Mouse (Mus musculus) liver, adult 2 months (tissue): ENCODE results near the gene Prim1. TPM values are rescaled to one million over a fixed set of nuclear protein-coding genes. Genes with fewer than 3 reads are reported as not detected.

Experiments used
- DNase-seq: peaks from one replicate; pipeline ENCODE4 v3.0.0-alpha.2; 2011; ENCODE audit warnings: low read depth, low spot score; ENCODE audit errors: extremely low read depth
- H3K27ac ChIP-seq: fragments of 200-500 bp; replicated peaks from 2 replicates; pipeline ENCODE4 v1.5.1; 2012; ENCODE audit warnings: low read depth, mild to moderate bottlenecking, control low read depth, inconsistent platforms, low read length; ENCODE audit not compliant: insufficient read depth
- H3K27me3 ChIP-seq: fragments of 200-500 bp; 2 replicates; pipeline ENCODE4 v1.6.1; 2012; ENCODE audit warnings: mild to moderate bottlenecking, moderate library complexity, low read length, inconsistent platforms; ENCODE audit not compliant: control insufficient read depth, insufficient read depth
- H3K36me3 ChIP-seq: fragments of 200-500 bp; 2 replicates; pipeline ENCODE4 v1.6.1; 2012; ENCODE audit warnings: low read length, inconsistent platforms; ENCODE audit not compliant: control insufficient read depth, insufficient read depth
- H3K4me1 ChIP-seq: fragments of 200-500 bp; 2 replicates; pipeline ENCODE4 v1.6.1; 2011; ENCODE audit warnings: low read length; ENCODE audit not compliant: control insufficient read depth, insufficient read depth
- H3K4me3 ChIP-seq: fragments of 200-500 bp; 2 replicates; pipeline ENCODE4 v1.5.1; 2011; ENCODE audit warnings: low read depth, mild to moderate bottlenecking, control low read depth, low read length, moderate library complexity; ENCODE audit not compliant: insufficient read depth
- H3K79me2 ChIP-seq: fragments of 200-500 bp; 2 replicates; pipeline ENCODE4 v1.6.1; 2012; ENCODE audit warnings: inconsistent platforms, mild to moderate bottlenecking, low read length, moderate library complexity; ENCODE audit not compliant: control insufficient read depth, insufficient read depth
- H3K9ac ChIP-seq: fragments of 200-500 bp; 2 replicates; pipeline ENCODE4 v1.6.1; 2012; ENCODE audit warnings: low read depth, mild to moderate bottlenecking, control low read depth, inconsistent platforms, low read length
- CTCF ChIP-seq: fragments of 200-500 bp; IDR thresholded peaks from 2 replicates; pipeline ENCODE4 v1.5.1; 2011; ENCODE audit warnings: low read depth, low read length, control low read depth
- POLR2A ChIP-seq: fragments of 200-500 bp; IDR thresholded peaks from 2 replicates; pipeline ENCODE4 v1.6.1; 2011; ENCODE audit warnings: low read length, control low read depth; ENCODE audit not compliant: insufficient read depth; ENCODE audit errors: extremely low read depth
- WGBS: fragments of 180-500 bp; shearing (Covaris S2); methylation state at CpG from one replicate; pipeline ENCODE4 v1.1.7; 2018; 5-methylcytosine and 5-hydroxymethylcytosine counted together
- polyA plus RNA-seq: library from polyadenylated mRNA; depleted of rRNA; stranded (reverse); fragments of >200 nt; gene quantifications from 2 replicates; pipeline ENCODE4 v1.2.3, GENCODE M21; 2012
- total RNA-seq: library from RNA; depleted of rRNA; stranded (reverse); fragments of >200 nt; gene quantifications from 2 replicates; pipeline ENCODE4 v1.2.3, GENCODE M21; 2014

Gene Prim1
- total and polyA plus RNA-seq, 2 experiments: 1.3 to 3.5 TPM

DNA sequence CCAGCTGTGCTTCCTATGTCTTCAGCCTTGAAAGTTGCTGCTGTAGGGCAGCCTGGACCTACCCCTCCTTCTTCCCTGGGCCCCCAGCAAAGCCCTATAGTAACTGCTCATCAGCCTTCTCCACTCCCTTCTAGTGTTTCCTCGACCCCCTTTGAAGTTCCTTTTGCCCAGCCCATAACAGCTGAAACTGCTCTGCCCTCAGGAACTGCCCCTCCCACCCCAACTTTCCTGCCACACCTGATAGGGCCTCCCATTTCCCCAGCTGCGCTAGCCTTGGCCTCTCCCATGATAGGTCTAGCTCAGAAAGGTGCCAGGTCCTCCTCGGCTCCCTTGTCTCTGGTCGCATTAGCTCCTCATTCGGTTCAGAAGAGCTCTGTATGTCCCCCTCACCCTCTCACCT is 24.2 kb downstream of the Prim1 start:
- H3K4me3 ChIP-seq: no peak overlapping the region
- no peak overlapping the region for H3K27ac ChIP-seq
- TF ChIP-seq CTCF: no peak
- TF ChIP-seq POLR2A: no peak
- peaks cover 65% of the 10 kb centered on the region for H3K79me2 ChIP-seq
- peaks cover 14% of the 10 kb centered on the region for H3K4me1 ChIP-seq
- H3K27me3 ChIP-seq: no peaks in the 10 kb centered on the region
- WGBS: 55% methylated on average over 5 of the region's 5 CpGs
- H3K36me3 ChIP-seq: peaks cover 45% of the 10 kb centered on the region
- DNase-seq: no peak
- no peak overlapping the region for H3K9ac ChIP-seq

GRCm38 (mm10) chr10:128039858-128040257 is 24.9 kb downstream of the Prim1 start:
- no peak overlapping the region for H3K4me3 ChIP-seq
- no peak for DNase-seq
- no peak overlapping the region for H3K27ac ChIP-seq
- TF ChIP-seq CTCF: no peak
- no peak for TF ChIP-seq POLR2A
- 76% methylated on average over 3 of the region's 3 CpGs for WGBS
- H3K4me1 ChIP-seq: peaks cover 11% of the 10 kb centered on the region
- H3K36me3 ChIP-seq: peaks cover 49% of the 10 kb centered on the region
- no peaks in the 10 kb centered on the region for H3K27me3 ChIP-seq
- H3K79me2 ChIP-seq: peaks cover 72% of the 10 kb centered on the region
- no peak overlapping the region for H3K9ac ChIP-seq

DNA sequence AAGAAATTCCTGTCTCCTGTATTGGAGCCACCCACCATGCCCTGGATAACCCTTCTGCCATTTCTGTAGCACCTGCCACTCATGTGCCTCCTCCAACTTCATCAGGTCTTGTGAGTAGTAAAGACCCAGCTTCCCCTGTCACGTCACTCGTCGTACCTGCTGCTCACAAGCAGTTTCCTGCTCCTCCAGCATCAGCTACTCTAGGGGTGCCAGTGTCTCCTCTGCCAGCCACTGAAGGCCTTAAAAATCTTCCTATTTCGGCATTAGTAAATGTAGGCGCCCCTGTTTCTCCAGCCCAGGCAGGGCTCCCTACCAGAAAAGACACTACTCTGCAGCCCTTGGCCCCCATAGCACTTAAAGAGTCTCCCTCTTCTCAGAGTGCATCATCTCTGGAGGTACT is 25.3 kb downstream of the Prim1 start:
- H3K4me1 ChIP-seq: peaks cover 11% of the 10 kb centered on the region
- DNase-seq: no peak
- H3K4me3 ChIP-seq: no peak overlapping the region
- peaks cover 74% of the 10 kb centered on the region for H3K79me2 ChIP-seq
- TF ChIP-seq CTCF: no peak
- TF ChIP-seq POLR2A: no peak
- H3K36me3 ChIP-seq: peaks cover 53% of the 10 kb centered on the region
- H3K27me3 ChIP-seq: no peaks in the 10 kb centered on the region
- WGBS: 93% methylated on average over 5 of the region's 5 CpGs
- no peak overlapping the region for H3K27ac ChIP-seq
- H3K9ac ChIP-seq: no peak overlapping the region

- WGBS: 81% methylated on average over 4 of the region's 4 CpGs
- H3K36me3 ChIP-seq: peaks cover 65% of the 10 kb centered on the region
- DNase-seq: no peak
- H3K79me2 ChIP-seq: peaks cover 65% of the 10 kb centered on the region
- no peak overlapping the region for H3K4me3 ChIP-seq
- peaks cover 11% of the 10 kb centered on the region for H3K4me1 ChIP-seq
- TF ChIP-seq CTCF (no peak), POLR2A (no peak)
- H3K9ac ChIP-seq: no peak overlapping the region
- H3K27me3 ChIP-seq: no peaks in the 10 kb centered on the region
- no peak overlapping the region for H3K27ac ChIP-seq
These were observed 26.7 kb downstream of the Prim1 start for GRCm38 (mm10) chr10:128041636-128042035.

GRCm38 (mm10) chr10:128042466-128042865 is 27.5 kb downstream of the Prim1 start:
- H3K36me3 ChIP-seq: peaks cover 70% of the 10 kb centered on the region
- H3K27ac ChIP-seq: no peak overlapping the region
- H3K9ac ChIP-seq: no peak overlapping the region
- H3K27me3 ChIP-seq: no peaks in the 10 kb centered on the region
- no peak for DNase-seq
- WGBS: 85% methylated on average over 3 of the region's 3 CpGs
- TF ChIP-seq CTCF (no peak), POLR2A (no peak)
- no peak overlapping the region for H3K4me3 ChIP-seq
- peaks cover 58% of the 10 kb centered on the region for H3K79me2 ChIP-seq
- peaks cover 8% of the 10 kb centered on the region for H3K4me1 ChIP-seq

DNA sequence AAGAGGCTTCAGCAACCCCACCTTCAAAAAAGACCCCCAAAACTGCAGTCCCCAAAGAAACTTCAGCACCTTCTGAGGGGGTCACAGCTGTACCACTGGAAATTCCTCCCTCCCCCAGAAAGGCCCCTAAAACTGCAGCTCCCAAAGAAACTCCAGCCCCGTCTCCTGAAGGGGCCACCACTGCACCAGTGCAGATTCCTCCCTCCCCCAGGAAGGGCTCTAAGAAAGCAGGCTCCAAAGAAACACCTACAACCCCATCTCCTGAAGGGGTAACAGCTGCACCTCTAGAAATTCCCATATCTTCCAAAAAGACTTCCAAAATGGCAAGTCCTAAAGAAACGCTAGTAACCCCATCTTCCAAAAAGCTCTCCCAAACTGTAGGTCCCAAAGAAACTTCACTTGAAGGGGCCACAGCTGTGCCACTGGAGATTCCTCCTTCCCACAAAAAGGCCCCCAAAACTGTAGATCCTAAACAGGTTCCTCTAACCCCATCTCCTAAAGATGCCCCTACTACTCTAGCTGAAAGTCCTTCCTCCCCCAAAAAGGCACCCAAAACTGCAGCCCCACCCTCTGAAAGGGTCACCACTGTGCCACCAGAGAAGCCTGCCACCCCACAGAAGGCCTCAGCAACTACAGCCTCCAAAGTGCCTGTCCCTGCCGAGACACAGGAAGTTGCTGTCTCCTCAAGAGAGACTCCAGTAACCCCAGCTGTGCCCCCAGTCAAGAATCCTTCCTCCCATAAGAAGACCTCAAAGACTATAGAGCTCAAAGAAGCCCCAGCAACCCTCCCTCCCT is 28.3 kb downstream of the Prim1 start:
- Histone ChIP-seq H3K36me3 (peaks cover 77% of the 10 kb centered on the region), H3K4me3 (no peak overlapping the region), H3K27ac (no peak overlapping the region), H3K27me3 (no peaks in the 10 kb centered on the region), H3K4me1 (peaks cover 3% of the 10 kb centered on the region), H3K9ac (no peak overlapping the region), H3K79me2 (peaks cover 57% of the 10 kb centered on the region)
- no peak for DNase-seq
- 80% methylated on average over 3 of the region's 3 CpGs for WGBS
- TF ChIP-seq CTCF (no peak), POLR2A (no peak)
